Mouse (Mus musculus): Measurements from ENCODE around the gene Sh3pxd2a.

The Sh3pxd2a gene

DNA sequence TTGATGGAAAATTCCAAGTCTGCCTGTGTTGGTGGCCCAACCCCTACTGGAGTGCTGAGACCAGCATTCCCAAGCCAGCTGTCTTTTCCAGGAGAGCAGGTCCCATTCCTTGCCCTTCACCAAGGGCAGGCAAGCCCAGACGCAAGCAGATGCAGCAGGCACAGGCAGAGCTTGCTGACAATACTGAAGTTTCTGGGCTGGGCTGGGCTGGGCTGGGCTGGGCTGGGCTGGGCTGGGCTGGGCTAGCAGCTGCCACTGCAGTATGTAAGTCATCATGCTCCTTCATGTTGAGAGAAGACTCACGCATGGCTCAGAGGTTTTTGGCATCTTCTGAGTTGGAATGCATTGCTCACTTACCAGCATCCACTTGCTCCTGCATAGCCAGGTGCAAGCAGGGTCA, 27.7 kb upstream of the Sh3pxd2a start:
- no peak for DNase-seq (ENCODE audit: low spot score in 2 of 2)

DNA sequence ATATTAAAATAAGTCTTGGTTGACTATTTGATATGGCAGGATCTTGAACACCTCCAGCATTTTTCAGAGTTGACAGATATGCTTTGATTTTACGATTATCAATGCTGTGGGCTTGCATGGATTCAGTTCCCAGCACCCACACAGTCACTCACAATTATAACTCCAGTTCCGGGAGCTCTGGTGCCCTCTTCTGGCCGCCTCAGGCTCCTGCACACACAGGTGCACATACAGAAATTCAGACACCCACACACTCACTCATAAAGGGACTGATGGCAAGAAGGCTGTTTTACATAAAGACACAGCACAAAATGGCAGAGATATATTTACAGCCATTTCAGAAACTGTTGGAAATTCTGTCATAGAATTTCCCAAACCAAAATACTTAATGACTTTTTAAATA, 25.0 kb upstream of the Sh3pxd2a start:
- DNase-seq (ENCODE audit: low spot score in 2 of 2): no peak

DNA sequence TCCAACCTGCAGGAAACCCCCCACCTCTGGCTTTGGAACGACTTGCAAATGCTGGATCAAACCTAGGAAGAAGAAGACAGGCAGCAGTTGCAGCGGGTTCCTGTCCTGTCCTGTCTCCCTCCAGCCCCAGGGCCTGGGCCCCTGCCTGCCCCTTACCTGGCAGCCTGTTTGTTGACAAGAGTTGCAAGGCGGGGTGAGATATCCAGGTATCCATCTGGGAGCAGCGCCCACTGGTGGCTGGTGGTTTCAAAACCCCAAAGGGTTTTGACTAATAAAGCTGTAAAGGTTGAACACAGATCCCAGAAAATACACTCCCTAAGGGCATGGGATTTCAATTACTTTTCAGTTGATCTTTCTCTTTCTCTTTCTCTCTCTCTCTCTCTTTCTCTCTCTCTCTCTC, 24.0 kb upstream of the Sh3pxd2a start:
- DNase-seq (ENCODE audit: low spot score in 2 of 2): no peak

DNA sequence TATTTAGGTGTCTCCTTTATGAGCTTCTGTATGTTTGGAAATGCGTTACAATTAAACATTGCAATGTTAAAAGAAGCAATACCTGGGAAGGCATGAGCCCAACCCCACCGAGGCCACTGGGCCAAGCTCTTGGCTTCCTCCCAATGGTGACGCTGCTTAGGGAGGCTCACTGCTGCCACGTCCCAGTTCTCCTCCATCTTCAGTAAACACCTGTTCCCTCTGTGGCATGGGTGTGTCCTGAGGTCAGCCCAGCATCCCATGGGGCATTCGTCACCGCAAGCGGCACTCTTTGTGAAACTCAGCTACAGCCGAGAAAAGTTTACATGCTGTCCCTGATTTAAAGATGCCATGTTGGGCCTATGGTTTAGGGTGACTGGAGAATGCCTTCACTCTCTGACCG, 23.4 kb upstream of the Sh3pxd2a start:
- no peak for DNase-seq (ENCODE audit: low spot score in 2 of 2)

DNA sequence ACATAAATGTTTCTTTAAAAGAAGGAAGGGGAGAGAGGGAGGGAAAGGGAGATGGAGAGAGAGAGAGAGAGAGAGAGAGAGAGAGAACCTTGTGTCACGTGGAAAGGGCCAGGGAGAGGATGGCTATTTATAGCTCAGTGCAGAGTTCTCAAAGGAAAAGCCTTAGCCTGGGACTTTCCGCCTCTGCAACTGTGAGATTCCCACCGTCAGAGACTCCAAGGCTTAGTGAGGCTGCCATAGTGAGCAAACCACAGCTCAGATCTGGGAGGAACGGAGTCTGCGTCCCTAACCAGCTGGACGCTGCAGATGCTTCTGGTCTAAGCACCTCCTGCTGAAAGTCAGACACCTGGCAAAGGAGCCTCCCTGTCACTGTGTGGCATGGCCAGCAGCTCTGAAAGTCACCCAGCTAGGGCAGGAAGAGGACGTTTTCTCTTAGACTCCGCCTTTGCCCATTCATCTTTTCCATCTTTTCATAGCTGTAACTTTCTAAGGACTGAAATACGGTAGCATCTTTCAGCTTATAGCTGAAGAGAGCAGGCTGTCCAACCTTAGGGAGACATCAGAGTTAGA, 21.9 kb upstream of the Sh3pxd2a start:
- no peak for DNase-seq (ENCODE audit: low spot score in 2 of 2)

DNA sequence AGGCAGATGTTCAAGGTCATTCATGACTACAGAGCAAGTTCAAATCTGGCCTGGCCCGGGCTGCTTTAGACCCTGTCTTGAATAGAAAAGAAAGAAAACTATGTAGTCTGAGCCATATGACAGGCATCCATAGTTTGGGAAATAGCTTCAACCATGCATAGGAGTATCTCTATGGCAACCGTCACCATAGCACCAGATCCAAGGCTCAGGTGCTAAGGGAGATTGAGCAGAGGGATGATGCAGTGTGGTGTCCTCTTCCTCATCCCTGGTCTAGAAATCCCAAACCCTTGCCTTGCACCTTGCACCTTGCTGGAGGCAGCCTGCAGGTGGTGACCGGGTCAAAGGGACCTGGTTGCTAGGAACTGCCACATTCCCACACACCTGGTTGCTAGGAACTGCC, 19.9 kb upstream of the Sh3pxd2a start:
- no peak for DNase-seq (ENCODE audit: low spot score in 2 of 2)

DNA sequence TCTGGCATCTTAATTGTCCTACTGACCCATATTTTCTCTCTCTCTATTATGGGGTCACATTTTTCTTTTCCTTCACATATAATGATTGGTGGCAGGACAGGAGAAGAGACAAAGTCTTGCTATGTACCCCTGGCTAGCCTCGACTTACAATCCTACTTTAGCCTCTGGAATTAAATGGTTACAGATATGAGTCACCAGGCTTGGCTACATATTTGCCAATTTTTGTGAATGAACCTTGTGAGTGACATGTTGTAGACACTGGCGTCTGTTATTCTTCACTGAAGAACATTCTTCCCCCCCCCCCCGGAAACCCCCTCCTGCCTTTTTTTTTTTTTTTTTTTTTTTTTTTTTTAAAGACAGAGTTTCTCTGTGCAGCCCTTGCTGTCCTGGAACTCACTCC, 19.1 kb upstream of the Sh3pxd2a start:
- no peak for DNase-seq (ENCODE audit: low spot score in 2 of 2)

DNA sequence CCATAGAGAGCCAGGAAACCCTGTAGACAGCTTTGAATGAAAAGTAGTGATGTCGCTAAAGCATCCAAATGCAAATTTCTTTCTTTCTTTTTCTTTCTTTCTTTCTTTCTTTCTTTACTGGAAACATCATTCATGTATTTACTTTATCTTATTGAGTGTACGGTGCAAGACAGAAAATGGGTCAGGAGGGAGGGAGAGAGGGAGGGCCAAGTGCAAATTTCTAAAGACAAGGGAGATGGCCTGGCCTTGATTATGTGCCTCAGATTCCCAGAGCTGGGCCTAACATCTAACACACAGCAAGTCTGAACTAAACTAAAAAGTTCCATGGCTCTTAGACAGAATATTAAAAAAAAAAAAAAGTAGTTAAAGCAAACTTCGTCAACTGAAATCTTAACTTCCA, 9.3 kb upstream of the Sh3pxd2a start:
- no peak for DNase-seq (ENCODE audit: low spot score in 2 of 2)

DNA sequence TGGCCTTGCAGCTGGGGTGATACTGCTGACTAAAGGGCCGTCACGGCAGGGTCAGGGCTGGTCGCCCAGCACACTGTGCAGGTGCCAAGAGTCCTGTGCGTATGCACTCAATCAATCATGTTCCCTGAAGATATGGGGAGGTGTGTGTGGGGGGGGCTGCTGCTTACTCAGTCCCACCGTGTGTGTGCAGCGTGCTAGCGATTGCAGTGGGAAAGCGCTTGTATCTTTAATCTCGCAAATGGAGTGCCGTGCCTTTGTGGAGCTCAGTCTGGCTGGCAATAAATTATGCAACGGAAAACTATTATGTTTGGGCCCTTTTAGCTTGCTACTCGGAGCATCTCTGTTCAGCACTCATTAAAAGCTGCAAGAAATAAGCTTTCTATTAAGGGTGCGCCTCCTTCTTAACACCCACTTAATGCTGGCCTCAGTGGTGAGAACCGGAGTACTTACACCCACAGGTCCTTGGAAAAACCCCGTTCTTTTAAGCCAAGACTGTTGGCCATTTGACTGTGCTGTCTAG, 8.7 kb upstream of the Sh3pxd2a start:
- no peak for DNase-seq (ENCODE audit: low spot score in 2 of 2)

DNA sequence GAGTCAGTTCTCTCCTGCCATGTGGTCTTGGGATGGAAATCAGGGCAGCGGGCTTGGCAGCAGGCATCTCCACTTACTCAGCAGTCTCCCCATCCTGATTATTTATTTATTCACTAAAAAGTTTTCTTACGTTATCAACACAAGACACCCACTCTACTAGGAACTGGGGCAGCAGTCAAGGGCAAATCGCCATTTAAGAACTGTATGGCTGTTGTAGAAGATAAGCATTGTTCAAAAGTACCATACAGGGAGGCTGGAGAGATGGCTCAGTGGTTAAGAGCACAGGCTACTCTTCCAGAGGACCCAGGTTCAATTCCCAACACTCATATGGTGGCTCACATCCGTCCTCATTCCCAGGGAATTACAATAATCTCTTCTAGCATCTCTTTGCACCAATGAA, 7.6 kb upstream of the Sh3pxd2a start:
- DNase-seq (ENCODE audit: low spot score in 2 of 2): no peak

DNA sequence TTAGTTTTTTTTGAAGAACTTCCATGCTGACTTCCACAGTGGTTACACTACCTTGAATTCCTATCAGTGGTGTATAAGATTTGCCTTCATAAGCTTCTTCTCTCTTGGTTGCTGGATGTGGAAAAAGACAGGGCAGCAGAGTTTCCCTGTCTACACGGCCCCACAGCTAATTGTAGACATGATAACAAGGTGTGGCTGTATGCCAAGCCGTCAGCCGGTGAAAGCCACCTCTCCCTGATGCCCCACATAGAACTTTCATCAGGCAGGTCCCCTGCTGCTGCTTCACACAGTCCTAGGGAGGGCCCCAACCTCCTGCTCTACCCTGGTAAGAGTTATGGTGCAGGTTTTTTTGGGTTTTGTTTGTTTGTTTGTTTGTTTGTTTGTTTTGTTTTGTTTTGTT, 4.5 kb upstream of the Sh3pxd2a start:
- no peak for DNase-seq (ENCODE audit: low spot score in 2 of 2)

DNA sequence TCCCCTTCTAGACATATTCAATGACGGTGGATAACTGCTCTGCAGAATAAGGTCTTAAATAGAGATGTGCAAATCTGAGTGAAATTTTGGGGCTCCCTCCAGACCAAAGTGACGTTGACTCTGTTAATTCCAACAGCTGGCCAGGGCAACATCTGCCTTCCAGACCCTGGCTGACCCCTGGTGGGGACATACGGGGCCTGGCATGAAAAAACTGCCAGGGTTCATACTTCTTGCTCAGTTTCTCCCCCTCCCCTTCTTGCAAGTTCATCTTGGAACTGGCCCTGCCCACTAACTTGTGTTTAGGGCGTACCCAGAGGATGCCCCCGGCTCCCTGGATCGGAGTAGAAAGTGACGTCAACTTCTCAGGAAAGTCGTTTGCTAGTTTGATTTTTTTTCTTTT, 2.6 kb upstream of the Sh3pxd2a start:
- no peak for DNase-seq (ENCODE audit: low spot score in 2 of 2)

DNA sequence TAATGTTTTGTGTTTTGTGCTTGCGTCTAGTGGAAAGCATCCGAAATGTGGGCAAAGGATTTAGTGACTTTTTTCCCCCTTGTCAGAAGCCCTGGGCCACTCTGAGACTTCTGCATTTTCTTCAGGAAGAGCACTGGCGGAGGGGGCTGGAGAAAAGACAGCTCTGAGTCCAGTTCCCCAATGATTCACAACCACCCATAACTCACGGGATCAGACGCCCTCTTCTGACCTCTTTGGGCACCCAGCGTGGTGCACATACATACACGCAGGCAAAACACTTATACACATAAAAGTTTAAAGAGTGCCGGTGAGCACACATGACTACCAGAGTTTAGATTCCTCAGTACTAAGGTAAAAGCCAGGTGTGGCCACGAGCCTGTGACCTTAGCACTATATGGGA, 1.3 kb upstream of the Sh3pxd2a start:
- no peak for DNase-seq (ENCODE audit: low spot score in 2 of 2)

DNA sequence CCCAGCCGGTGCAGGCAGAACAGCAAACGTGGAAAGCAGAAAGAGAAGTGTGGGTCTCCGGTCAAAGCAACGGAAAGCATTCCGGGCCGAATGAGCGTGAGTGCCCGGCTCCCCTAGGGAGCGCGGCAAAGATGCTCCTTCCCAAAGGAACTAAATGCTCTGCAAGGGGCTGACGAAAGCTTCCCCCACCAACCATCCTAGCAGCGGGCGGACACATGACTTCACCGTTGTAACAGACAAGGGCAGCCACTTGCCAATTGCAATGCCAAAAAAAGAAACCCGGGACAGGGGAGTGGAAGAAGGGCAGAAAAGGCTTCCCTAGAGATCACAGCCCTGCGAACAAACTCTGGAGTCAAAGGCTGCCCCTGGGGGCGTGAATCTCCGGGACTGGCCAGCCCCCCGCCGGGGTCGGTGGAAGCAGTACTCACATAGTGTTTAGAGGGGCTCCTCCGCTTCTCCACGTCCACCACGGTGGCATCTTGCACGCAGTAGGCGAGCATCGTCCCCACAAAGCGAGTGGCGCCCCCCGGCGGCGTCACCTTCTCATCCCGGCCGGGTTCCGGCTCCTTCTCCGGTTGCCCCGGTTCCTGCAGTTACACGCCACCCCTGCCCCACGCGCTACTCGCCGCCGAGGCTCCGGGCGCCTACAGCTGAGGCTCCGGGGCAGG, 431 bp downstream of the Sh3pxd2a start:
- peak; percentile 59 to 84 for DNase-seq (ENCODE audit: low spot score in 2 of 2)

DNA sequence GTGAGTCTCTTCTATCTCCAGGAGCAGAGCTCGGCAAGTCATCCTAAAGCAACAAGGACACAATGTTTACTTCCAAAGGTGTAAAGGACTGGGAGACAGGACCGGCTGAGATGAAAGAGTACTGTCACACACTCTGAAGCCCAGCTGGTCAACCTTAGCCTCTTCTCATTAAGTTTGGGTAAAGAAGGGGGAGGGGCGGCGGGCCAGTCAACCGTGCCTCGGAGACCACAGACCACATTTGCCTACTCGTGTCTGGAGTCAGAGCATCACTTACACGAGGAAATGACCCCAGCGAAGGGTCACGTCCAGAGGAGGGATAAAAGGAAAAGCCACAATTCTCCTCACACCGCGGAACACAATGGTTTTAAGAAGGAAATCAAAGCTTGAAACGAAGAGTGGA, 995 bp downstream of the Sh3pxd2a start:
- no peak for DNase-seq (ENCODE audit: low spot score in 2 of 2)

DNA sequence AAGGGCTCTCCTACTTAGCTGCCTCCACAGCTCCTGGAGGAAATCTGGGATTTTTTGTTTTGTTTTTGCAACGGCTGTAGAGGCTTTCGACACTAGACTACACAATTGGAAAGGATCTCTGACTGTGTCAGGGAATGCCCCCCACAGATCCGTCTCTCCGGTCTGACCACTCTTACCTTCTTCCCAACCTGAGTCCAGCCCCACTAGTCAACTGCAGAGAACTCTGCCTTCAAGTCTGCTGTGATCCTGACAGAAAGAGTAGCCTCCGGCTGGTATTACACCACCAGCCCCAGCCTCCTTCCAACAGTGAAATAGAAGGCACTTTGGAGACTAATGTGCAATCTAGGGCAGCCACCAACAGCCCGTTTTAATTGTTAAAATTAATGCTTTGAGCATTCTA, 1.5 kb downstream of the Sh3pxd2a start:
- no peak for DNase-seq (ENCODE audit: low spot score in 2 of 2)

DNA sequence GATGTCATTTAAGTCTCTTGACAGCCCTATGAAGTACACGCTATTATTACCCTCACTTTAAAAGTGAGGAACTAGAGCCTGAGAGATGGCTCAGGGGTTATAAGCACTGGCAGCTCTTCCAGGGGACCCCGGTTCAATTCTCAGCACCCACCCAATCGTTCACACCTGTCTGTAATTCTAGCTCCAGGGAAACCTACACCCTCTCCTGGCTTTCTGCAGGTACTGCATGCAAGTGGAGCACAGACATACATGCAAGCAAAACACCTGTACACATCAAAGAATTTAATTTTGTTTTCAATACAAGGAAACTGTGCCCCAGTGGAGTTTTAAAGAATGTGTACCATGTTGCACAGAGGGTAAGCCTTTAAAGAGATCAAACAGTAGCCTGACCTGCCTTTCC, 2.4 kb downstream of the Sh3pxd2a start:
- DNase-seq (ENCODE audit: low spot score in 2 of 2): no peak

DNA sequence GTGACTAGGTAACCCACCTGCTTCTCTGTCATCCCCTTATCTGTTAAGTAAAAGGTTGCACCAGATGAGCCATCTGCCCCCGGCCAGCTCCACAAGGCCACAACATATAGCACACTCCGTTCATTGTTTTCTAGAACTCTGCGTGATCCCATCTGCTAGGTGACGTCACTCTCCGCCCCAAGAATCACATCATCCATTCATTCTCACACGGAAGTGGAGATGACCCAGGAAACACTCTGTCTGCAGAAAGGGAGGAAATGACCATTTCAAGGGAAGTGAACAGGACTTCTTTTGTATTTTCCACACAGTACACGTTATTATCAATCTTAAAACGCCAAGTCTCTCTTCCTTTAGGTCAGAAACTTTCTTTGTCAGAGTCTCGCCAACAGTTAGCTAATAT, 2.8 kb downstream of the Sh3pxd2a start:
- DNase-seq (ENCODE audit: low spot score in 2 of 2): no peak

DNA sequence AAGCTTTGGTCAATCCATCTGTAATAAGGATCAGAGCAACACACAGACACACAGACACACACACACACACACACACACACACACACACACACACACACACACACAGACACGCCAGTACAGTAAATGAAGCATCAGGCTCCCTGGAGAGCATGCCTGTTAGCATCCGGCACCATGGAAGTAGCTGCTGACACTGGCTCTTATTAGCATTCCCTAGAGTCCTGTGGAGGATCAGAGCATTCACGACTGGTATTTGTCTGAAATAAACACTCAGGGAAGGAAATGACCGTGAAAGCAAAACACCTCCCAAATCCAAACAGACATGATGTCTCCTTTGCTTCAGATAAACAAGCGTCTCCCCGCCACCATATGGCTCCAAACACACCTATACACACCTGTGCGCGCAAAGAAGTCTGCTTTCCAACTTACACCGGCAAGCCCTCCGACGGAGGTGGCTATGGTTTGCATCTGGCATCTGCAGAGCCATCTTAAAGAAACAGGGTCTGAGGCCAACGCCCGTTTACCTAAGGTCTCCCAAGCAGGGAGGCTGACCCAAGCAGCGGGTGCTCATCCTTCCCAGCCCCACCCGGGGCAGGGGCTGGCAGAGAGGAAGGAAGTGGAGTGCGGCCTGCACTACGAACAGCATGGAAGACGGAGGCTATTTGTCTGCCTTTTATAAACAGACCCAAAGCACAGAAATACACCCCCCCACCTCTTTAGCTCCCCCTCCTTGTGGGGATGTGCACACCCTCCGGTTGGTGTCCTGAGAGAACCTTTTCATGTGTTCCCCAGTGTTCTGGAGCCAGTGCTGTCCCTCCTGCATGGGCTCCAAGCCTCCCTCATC, 3.9 kb downstream of the Sh3pxd2a start:
- DNase-seq (ENCODE audit: low spot score in 2 of 2): no peak

DNA sequence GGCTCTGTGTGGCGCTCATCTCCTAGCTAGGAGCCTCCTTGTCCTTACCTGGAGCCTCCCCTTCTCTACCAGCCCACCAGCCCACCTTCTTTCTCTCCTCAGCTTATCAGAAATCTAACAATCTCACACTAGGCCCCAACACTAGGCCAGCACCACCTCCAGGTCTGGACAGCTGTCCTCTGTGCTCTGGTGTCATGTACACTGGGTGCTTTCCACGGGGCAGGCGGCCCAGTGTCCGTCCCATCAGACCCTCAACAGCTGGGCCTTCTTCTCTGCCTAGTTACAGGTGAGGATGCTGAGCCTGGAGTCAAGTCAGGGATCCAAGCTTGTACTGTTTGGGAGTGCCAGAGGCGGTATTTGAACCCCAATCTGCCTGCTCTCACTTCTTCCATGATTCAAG, 5.0 kb downstream of the Sh3pxd2a start:
- no peak for DNase-seq (ENCODE audit: low spot score in 2 of 2)

DNA sequence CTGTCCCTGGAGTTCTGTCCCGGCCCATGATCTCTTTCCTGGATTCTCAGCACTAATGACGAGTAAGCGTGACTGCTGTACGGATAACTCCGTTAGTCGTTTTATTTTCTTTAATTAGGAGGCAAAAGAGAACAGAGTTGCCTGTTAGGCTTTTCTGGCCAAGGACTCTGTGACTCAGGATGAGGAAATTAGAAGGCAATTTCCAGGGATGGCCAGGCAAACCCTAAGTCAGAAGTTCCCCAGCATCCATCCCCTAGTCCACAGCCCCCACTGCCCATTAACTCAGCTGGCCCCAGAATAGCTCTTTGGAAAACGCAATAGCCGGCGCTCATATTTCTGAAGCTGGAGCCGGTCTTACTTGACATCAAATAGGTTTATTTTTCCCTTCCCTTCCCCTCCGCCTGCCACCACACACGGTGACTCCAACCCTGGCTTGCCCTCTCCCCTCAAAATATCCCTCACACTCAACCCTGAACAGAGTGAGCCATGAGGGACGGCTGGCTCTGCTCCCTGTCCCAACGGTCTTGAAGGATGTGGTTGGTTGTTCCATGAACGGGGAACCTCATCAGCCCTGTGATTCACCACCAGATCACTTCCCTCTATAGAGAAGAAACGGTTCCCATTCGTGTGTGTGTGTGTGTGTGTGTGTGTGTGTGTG, 5.6 kb downstream of the Sh3pxd2a start:
- DNase-seq (ENCODE audit: low spot score in 2 of 2): no peak

DNA sequence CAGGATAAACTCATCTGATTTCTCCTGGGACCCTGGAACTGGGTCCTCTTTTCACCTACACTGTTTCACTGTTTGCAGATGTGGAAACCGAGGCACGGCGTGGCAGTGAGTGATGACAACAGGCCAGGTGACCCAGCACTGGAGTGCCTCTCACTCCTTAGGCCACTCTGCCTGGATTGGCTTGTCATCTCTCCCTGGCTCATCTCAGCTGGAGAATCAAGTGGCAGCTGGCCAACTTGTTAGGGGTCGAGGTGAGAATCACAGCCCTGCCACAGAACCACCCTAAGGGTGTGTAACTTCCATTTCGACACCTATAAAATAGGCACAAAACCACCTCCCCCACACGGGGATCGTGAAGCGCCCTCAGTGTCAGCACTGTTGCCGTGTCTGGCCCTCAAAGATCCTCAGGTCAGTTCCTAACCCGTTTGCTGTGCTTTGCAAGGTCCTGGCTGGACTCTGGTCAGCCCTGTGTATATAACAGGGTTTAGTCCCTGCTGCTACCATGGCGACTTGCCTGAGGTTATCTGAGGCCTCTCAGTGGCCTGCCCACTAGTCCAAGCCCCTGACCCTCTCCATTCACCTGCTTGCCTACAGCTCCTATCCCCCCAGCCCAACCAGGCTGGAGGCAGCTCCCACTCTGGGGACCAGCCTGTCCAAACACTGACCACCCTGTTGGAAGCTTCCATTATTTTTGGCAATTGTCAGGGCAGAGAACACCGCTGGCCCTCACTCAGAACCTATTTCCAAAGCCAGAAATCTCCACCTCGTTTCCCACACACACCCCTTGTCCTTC, 6.3 kb downstream of the Sh3pxd2a start:
- no peak for DNase-seq (ENCODE audit: low spot score in 2 of 2)
